Mouse (Mus musculus) forebrain, embryonic 15.5 days (tissue): ENCODE measurements at regions not wholly inside any gene's neighbourhood (a gene's known extent, or its start where the extent isn't known, plus 50 kb on each side); places are given as distances from the start of the nearest gene placed in this dataset.

Source experiments
- ATAC-seq: fragments of 200-750 bp; cut with Nextera tagmentation; replicated peaks from 2 replicates; pipeline ENCODE4 v1.8.0; 2017; ENCODE audit warnings: mild to moderate bottlenecking, moderate TSS enrichment, moderate library complexity
- H3K27ac ChIP-seq: fragments of 300-500 bp; sonication (generic); replicated peaks from 2 replicates; pipeline ENCODE4 v1.5.1; 2015; ENCODE audit warnings: mild to moderate bottlenecking, inconsistent platforms
- H3K27me3 ChIP-seq: fragments of 300-500 bp; sonication (generic); 2 replicates; pipeline ENCODE4 v1.6.1; 2015; ENCODE audit warnings: inconsistent platforms
- H3K36me3 ChIP-seq: fragments of 300-500 bp; sonication (generic); 2 replicates; pipeline ENCODE4 v1.6.1; 2015; ENCODE audit warnings: mild to moderate bottlenecking, inconsistent platforms
- H3K4me1 ChIP-seq: fragments of 300-500 bp; sonication (generic); 2 replicates; pipeline ENCODE4 v1.6.1; 2015; ENCODE audit warnings: inconsistent platforms
- H3K4me2 ChIP-seq: fragments of 300-500 bp; sonication (generic); replicated peaks from 2 replicates; pipeline ENCODE4 v1.6.1; 2015; ENCODE audit warnings: mild to moderate bottlenecking, inconsistent platforms
- H3K4me3 ChIP-seq: fragments of 300-500 bp; sonication (generic); 2 replicates; pipeline ENCODE4 v1.5.1; 2015; ENCODE audit warnings: mild to moderate bottlenecking, inconsistent platforms
- H3K9ac ChIP-seq: fragments of 300-500 bp; sonication (generic); replicated peaks from 2 replicates; pipeline ENCODE4 v1.6.1; 2015; ENCODE audit warnings: mild to moderate bottlenecking, inconsistent platforms
- H3K9me3 ChIP-seq: fragments of 300-500 bp; sonication (generic); 2 replicates; pipeline ENCODE4 v1.6.1; 2016; ENCODE audit warnings: inconsistent platforms
- WGBS: fragments of 180-500 bp; shearing (Covaris S2); methylation state at CpG from one replicate; pipeline ENCODE4 v1.1.7; 2015; ENCODE audit warnings: mixed read lengths; 5-methylcytosine and 5-hydroxymethylcytosine counted together

DNA sequence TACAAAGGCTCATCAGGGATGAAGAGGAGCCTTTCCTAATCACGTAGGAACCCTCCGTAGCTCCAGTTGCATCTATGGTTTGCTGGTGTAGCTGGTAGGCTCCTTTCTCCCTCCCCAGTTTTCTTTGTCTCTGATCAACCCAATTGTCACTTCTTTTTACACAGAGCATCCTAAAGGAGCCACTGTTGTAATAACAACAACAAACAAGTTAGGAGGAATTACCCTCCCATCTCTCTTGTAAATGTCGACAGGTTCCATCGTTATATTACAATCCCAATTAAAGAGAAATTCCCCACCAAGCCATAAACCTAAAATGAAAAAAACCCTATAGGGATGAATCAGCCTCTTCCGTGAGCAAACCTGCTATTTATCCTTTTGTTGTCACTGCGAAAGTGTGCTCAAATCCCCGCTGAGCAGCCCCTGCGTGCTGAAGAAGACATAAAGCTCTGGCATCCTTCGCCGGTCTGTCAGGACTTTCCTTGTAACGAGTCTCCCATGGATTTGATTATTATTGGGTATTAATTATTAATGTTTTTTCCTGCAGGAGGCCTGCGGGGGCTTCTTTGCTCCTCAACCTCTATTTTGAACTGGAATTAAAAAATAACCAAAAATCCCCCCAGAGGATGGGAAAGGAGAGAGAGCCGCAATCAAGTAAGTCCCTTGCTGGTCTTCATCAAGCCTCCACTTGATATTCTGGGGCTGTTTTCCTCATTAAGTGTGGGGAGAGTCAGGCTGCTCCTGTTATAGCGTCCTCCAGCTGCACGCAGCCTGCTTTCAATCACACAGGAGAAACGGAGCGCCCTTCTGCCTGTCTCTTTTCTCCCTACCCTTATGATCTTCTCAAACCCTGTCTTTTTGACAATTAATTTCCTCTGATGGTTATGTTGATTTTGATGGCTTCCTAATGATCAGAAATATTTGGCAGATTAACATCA lies 619.1 kb upstream of the Camk1g start:
- no peaks in the 10 kb centered on the region for H3K36me3 ChIP-seq
- H3K4me1 ChIP-seq: peaks cover 18% of the 10 kb centered on the region
- WGBS: 14% methylated on average over 17 of the region's 17 CpGs
- peak overlapping the region; percentile 5; the same call in 1 of the 2 replicates for H3K9ac ChIP-seq
- ATAC-seq: peak; percentile 73
- H3K9me3 ChIP-seq: no peaks in the 10 kb centered on the region
- no peaks in the 10 kb centered on the region for H3K27me3 ChIP-seq
- peak overlapping the region; percentile 83 for H3K27ac ChIP-seq
- peak overlapping the region; percentile 23 for H3K4me2 ChIP-seq
- H3K4me3 ChIP-seq: no peak overlapping the region

DNA sequence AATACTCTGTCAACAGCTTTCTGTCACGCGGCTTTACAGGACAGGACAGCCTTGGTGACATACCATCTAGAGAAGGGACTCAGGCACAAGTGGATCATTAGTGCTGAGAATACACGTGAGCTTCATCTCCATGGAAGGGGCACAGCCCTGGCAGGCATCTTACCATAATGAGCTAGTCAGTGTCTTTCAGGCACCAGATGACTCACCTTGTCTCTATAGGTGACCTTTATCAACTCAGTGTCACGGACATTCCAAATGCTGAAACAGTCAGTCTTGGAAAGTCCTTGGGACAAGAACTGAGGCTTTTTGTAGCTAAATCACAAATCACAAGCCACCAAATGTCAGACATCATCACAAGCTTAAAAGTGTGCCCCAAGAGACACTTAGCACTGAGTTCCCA lies 610.5 kb upstream of the Camk1g start:
- H3K9ac ChIP-seq: no peak overlapping the region
- 83% methylated on average over 4 of the region's 4 CpGs for WGBS
- no peak overlapping the region for H3K27ac ChIP-seq
- no peaks in the 10 kb centered on the region for H3K27me3 ChIP-seq
- H3K4me3 ChIP-seq: no peak overlapping the region
- ATAC-seq: no peak
- H3K4me2 ChIP-seq: no peak overlapping the region
- no peaks in the 10 kb centered on the region for H3K4me1 ChIP-seq
- H3K36me3 ChIP-seq: no peaks in the 10 kb centered on the region
- H3K9me3 ChIP-seq: no peaks in the 10 kb centered on the region

DNA sequence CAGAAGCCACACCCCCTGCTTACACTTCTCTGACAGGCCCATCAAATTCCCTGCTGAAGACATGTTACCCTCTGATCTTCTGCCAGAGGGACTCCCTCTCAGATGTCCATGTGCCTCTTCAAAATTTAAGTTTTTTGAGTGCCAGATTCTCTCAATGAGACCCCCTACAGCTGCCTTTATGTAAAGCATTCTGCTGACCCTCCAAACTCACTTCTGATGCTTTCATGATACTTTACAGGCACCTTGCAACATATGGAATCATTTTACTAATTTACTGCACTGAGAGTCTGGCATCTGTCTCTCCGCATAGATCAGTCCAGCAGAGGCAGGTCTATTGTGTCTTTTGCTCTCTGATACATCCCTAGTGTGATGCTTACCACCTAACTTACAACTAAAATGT lies 601.4 kb upstream of the Camk1g start:
- Histone ChIP-seq H3K9ac (no peak overlapping the region), H3K4me1 (peaks cover 17% of the 10 kb centered on the region), H3K4me3 (no peak overlapping the region), H3K27me3 (no peaks in the 10 kb centered on the region), H3K9me3 (no peaks in the 10 kb centered on the region), H3K36me3 (no peaks in the 10 kb centered on the region), H3K27ac (no peak overlapping the region), H3K4me2 (no peak overlapping the region)
- no peak for ATAC-seq
- 56% methylated on average over 1 of the region's 1 CpGs for WGBS

DNA sequence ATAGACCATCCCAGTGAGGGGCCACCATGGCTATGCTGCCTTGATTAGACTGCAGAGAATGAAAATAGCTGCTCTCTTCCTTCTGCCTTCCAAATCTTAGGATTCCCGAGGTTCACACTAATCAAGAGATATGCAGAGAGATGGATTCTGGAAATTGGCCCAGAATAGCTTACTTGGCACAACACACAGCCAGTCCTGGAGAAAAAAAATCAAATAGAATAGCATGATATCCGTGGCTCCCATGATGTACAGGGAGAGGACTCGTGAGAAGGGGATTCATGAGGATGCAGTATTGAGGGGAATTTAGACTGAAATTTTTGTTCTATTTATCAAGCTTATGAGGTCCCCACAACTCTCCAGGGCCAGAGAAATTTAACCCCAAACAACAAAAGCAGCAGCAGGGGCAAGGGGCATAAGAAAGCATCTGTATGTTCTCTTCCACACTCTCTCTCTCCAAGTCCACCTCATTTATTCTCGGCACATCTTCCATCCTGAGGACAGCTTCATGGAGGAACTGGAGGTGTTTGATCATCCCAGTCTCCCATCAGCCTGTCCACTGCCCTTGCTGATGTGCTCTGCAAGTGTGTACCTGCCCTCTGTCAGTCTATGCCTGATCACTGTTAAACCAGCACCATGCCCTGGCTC lies 599.3 kb upstream of the Camk1g start:
- 52% methylated on average over 4 of the region's 4 CpGs for WGBS

DNA sequence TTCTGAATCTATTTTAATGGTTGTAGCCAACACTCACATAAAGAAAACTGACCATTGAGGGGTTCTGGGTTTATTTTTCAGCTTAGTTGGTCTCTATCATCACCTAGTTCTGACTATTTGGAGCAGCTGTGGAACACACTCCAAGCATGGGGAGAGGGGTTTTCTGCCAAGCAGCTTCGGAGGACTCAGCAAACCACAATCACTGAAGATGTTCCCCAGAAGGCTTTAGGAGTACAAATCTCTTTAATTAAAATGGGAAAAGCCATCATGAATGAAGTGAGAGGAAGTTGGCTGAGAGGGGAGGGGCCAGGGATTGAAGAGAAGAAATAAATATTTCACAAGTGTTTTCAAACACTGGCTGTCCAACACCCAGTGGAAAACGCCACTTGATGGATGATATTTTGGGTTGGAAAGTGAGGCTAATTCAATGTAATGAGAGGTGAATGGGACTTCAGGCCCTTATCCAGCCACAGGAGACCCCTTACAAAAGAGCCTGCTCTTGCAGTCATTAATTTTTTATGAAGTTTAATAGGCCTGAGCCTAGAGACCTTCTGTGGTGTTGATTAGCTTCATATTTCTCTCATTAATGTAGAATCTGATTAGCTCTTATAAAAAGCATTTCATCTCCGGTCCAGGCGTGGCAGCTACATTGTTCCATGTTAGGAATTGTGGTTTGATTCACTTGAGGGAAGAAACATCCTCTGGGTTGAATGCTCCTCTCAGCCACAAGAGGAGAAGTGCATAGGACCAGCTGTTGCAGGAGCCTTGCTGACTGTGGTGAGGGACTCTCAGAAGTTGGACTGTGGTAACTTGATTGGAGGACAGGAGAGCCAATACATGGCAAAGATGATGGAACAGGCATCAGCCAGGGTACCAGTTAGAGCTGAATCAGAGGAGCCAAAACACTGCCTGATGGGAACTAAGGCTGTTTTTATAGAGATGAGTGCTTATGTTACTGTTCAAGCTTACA lies 598.1 kb upstream of the Camk1g start:
- Histone ChIP-seq H3K4me2 (no peak overlapping the region), H3K4me3 (no peak overlapping the region), H3K27ac (peak overlapping the region; percentile 46; the same call in 1 of the 2 replicates), H3K4me1 (peaks cover 17% of the 10 kb centered on the region), H3K9me3 (no peaks in the 10 kb centered on the region), H3K27me3 (no peaks in the 10 kb centered on the region), H3K9ac (no peak overlapping the region), H3K36me3 (no peaks in the 10 kb centered on the region)
- 68% methylated on average over 4 of the region's 4 CpGs for WGBS
- ATAC-seq: no peak

More for the DNA sequence above, 599.3 kb upstream of the Camk1g start:
- Histone ChIP-seq H3K9ac (no peak overlapping the region), H3K27ac (peak overlapping the region; percentile 46), H3K4me3 (no peak overlapping the region), H3K4me1 (peaks cover 17% of the 10 kb centered on the region), H3K36me3 (no peaks in the 10 kb centered on the region), H3K4me2 (no peak overlapping the region), H3K9me3 (no peaks in the 10 kb centered on the region), H3K27me3 (no peaks in the 10 kb centered on the region)
- ATAC-seq: 0 out of 2 replicates have a peak, but pooled peaks have one; percentile 38

DNA sequence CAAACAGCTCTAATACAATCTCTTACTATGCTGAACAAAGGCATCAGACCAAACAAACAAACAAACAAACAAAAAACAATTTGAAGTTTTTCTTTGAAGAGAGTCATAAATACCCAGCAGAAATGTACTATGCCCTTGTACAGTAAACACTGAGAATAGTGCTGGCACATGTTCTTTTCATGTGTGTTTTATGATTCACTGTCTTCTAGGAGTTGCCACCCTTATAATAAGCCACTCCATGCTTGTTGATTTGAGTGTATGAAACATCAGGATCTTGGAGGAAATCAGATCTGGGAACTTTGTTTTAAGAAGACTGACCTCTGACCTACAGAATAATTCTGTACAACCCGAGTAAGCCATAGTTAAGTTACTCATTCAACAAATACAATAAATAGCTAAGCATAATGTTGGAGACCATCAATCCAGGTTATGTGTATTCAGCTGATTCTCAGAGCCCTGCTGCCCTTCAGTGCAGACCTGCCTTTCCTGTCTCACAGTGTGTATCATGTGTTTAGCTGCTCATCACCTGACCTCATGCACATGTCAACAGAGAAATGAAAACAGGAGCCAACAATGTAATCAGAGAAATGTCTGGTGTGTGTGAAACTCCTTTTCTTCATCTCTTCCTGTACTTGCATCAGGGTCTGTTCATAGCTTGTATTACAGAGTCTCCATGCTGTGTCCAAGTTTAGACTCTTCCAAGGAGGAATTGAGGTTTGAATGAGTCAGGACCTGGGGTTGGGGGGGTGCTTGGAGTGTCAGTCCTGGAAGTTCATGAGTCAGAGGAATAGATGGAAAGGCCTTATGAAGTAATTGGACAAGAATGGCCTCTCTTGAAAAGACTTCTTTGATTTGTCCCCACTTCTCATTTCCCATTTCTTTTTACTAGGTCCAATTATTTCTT lies 596.8 kb upstream of the Camk1g start:
- WGBS: 73% methylated on average over 1 of the region's 1 CpGs
- H3K9me3 ChIP-seq: no peaks in the 10 kb centered on the region
- no peaks in the 10 kb centered on the region for H3K27me3 ChIP-seq
- no peak overlapping the region for H3K27ac ChIP-seq
- H3K4me3 ChIP-seq: no peak overlapping the region
- ATAC-seq: no peak
- no peaks in the 10 kb centered on the region for H3K36me3 ChIP-seq
- H3K9ac ChIP-seq: no peak overlapping the region
- no peak overlapping the region for H3K4me2 ChIP-seq
- H3K4me1 ChIP-seq: peaks cover 17% of the 10 kb centered on the region

DNA sequence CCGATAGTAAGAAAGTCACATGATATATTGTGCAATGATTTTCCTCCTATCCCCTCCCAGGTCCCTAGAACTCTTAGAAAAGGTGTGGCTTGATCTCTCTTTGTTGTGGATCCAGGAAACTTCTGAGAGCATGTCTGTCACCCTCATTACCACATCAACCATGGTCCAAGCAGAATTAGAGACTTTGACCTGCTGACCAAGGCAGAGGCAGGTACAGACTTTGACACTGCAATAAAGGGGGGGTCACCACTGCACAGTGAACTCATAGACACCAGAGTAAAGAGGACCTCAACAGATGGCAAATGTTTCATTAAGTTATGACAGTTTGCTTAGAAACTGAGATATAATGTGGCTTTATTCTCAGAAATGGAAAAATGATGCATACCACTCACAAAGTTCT lies 595.2 kb upstream of the Camk1g start:
- Histone ChIP-seq H3K9ac (no peak overlapping the region), H3K36me3 (no peaks in the 10 kb centered on the region), H3K27ac (no peak overlapping the region), H3K4me3 (no peak overlapping the region), H3K4me1 (peaks cover 15% of the 10 kb centered on the region), H3K4me2 (no peak overlapping the region), H3K9me3 (no peaks in the 10 kb centered on the region), H3K27me3 (no peaks in the 10 kb centered on the region)
- 91% methylated on average over 1 of the region's 1 CpGs for WGBS
- ATAC-seq: no peak

DNA sequence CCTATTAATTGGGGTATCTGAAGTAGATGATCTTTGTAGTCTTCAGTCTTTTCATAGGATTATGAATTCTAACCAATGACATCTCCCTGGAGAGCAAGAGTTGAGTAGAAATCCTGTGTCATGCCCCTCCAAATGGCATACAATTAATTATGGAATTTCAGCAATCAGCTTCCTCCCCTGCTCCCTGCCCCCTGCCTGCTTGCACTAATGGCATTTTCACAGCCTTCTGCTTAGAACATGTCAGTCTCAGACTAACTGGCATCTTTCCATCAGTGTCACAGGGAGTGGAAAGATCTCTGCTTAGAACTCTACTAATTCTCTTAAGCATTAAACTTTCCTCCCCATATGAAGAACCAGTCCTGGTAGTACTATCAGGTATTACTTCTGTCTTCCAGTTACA lies 581.8 kb upstream of the Camk1g start:
- Histone ChIP-seq H3K4me1 (0 out of 2 replicates have a peak, but pooled peaks cover 6% of the 10 kb centered on the region), H3K9me3 (no peaks in the 10 kb centered on the region), H3K27ac (no peak overlapping the region), H3K36me3 (no peaks in the 10 kb centered on the region), H3K4me2 (no peak overlapping the region), H3K27me3 (no peaks in the 10 kb centered on the region), H3K9ac (no peak overlapping the region), H3K4me3 (no peak overlapping the region)
- ATAC-seq: no peak

DNA sequence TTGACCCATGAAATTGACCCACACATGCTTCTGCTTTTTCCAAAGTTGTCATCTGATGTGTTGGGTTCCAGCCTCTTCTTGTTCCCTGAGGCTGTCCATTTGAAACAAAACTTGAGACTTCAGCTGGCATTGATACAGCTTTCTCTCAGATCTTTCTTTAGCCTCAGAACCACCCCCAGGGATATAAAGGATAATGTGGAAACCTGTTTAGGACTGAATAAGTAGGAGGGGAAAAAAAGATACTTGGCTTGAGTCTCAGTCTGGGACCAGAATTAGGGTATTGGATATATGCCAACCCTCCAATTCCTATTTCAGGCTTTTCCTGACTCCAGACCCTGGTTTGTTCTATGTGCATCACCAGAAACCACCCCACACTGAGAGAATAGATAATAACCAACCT lies 579.7 kb upstream of the Camk1g start:
- no peaks in the 10 kb centered on the region for H3K36me3 ChIP-seq
- no peak overlapping the region for H3K9ac ChIP-seq
- no peaks in the 10 kb centered on the region for H3K9me3 ChIP-seq
- H3K4me2 ChIP-seq: no peak overlapping the region
- H3K4me1 ChIP-seq: 0 out of 2 replicates have a peak, but pooled peaks cover 6% of the 10 kb centered on the region
- no peak overlapping the region for H3K27ac ChIP-seq
- H3K27me3 ChIP-seq: no peaks in the 10 kb centered on the region
- no peak for ATAC-seq
- no peak overlapping the region for H3K4me3 ChIP-seq

DNA sequence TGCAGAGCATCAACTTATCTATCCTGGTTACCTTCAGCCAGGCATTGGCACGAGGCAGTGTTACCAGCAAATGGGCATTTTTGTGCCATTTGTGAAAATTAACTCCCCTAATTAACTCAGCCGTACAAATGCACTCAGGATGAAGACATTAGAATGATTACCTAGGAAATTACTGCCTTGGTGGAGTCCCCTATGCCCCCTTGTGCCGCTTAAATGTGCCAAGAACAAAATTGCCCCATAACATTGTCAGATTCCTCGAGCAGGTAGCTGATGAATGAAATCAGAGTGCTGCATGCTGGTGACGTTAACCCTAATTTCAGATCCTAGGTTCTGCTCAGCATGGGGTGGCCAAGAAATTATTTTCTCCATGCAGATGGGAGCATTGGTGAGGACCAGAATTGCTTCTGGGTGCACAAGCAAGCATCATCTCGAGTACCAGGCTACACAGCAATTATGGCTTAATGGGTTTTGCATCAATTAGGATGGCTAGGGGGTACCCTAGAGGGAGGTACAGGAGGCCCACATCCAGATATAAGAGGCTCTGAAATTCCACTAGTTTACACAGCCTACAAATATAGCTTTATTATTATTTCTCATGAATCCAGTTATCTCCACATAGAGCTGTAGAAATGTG lies 577.0 kb upstream of the Camk1g start:
- ATAC-seq: no peak
- Histone ChIP-seq H3K27ac (no peak overlapping the region), H3K4me1 (0 out of 2 replicates have a peak, but pooled peaks cover 6% of the 10 kb centered on the region), H3K4me3 (no peak overlapping the region), H3K9me3 (no peaks in the 10 kb centered on the region), H3K36me3 (no peaks in the 10 kb centered on the region), H3K4me2 (no peak overlapping the region), H3K9ac (no peak overlapping the region), H3K27me3 (no peaks in the 10 kb centered on the region)
- WGBS: 55% methylated on average over 6 of the region's 6 CpGs

DNA sequence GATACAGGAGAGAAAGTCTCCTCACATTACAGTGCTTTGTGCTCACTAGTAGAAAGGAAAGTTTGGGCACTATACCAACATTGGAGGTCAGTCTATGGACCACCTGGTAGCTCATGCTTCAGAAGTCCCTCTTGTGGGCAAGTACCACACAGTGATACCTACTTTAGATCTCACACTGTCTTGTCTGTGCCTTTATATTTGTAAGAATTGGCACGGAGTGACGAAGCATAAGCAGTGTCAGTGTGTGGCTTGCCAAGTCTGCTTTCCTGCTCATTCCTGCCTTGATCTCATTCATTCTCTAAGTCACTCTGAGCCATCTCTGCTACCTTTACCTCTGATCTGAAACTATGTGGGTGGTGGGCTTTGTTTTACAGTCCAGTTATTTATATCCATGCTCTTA lies 565.9 kb upstream of the Camk1g start:
- no peaks in the 10 kb centered on the region for H3K36me3 ChIP-seq
- H3K9ac ChIP-seq: no peak overlapping the region
- H3K27ac ChIP-seq: no peak overlapping the region
- H3K9me3 ChIP-seq: no peaks in the 10 kb centered on the region
- no peak overlapping the region for H3K4me2 ChIP-seq
- no peak for ATAC-seq
- 61% methylated on average over 2 of the region's 2 CpGs for WGBS
- H3K4me1 ChIP-seq: no peaks in the 10 kb centered on the region
- no peaks in the 10 kb centered on the region for H3K27me3 ChIP-seq
- no peak overlapping the region for H3K4me3 ChIP-seq
